7 mouse cellular contexts compared by ENCODE assay signal in genomic region chr2:165233491-165234290, GRCm38 (mm10). TPM values are rescaled to one million over a fixed set of nuclear protein-coding genes. Genes with fewer than 3 reads are reported as not detected.
DNase-seq lines count a peak whose midpoint lies in the region; ATAC-seq and TF ChIP-seq lines count a peak whose summit lies in the region.

No protein-coding gene starts in this region.

- peak; percentile 16 for ATAC-seq in forebrain, embryonic 16.5 days
- ATAC-seq in megakaryocyte-erythroid progenitor cell, adult 5-6 weeks (replicated peaks; ENCODE audit: low FRiP score, low TSS enrichment, poor library complexity, severe bottlenecking): peak; percentile 69

- intact Hi-C loops in left cerebral cortex, postnatal 4 days (cut with DNase I): loop anchor here (5.0 kb wide), 1 partner anchor 156 kb away; no protein-coding TSS in a partner anchor

- no peak overlapping the region for H3K27ac ChIP-seq in forebrain, embryonic 16.5 days (ENCODE audit: low read length)
- peak overlapping the region; percentile 90 for H3K27ac ChIP-seq in hindbrain, embryonic 10.5 days
- no peak overlapping the region for H3K27ac ChIP-seq in small intestine, adult 2 months (ENCODE audit: insufficient read depth, low read depth, low read length)

- no peaks in the 10 kb centered on the region for H3K9me3 ChIP-seq in forebrain, embryonic 16.5 days (ENCODE audit: control insufficient read depth, low read length)
- H3K9me3 ChIP-seq in hindbrain, embryonic 10.5 days: no peaks in the 10 kb centered on the region

- peaks cover 23% of the 10 kb centered on the region for H3K27me3 ChIP-seq in forebrain, embryonic 16.5 days (replicated peaks; ENCODE audit: control insufficient read depth, insufficient read depth, low read length)
- H3K27me3 ChIP-seq in hindbrain, embryonic 10.5 days (ENCODE audit: insufficient read depth, poor library complexity, severe bottlenecking): peaks cover 100% of the 10 kb centered on the region
- peaks cover 53% of the 10 kb centered on the region for H3K27me3 ChIP-seq in small intestine, adult 2 months (ENCODE audit: control insufficient read depth, insufficient read depth, low read length)

- H3K4me3 ChIP-seq in forebrain, embryonic 16.5 days (replicated peaks; ENCODE audit: low read length): peak overlapping the region; percentile 61
- peak overlapping the region; percentile 77 for H3K4me3 ChIP-seq in hindbrain, embryonic 10.5 days
- peak overlapping the region; percentile 46 for H3K4me3 ChIP-seq in small intestine, adult 2 months (ENCODE audit: low read depth, low read length)

- under 1% methylated on average over 60 of the region's 82 CpGs for WGBS in forebrain, embryonic 16.5 days
- WGBS in hindbrain, embryonic 10.5 days: under 1% methylated on average over 82 of the region's 82 CpGs
- WGBS in small intestine, adult 2 months: 2% methylated on average over 82 of the region's 82 CpGs

- DNase-seq in R1 (ENCODE audit: low read depth, low spot score): peak; percentile 41
- peak; percentile 71 for DNase-seq in cerebellum, adult 11-12 months
- DNase-seq in hindbrain, embryonic 10.5 days (ENCODE audit: low spot score): peak; percentile 75
- peak; percentile 65 for DNase-seq in left cerebral cortex, postnatal 4 days

- TF ChIP-seq CTCF in small intestine, adult 2 months (IDR thresholded peaks at IDR 0.05; ENCODE audit: extremely low read depth, insufficient read length, insufficient replicate concordance, low read depth, low read length): peak; percentile 45; the same call in 1 of the 2 replicates

- H3K4me1 ChIP-seq in forebrain, embryonic 16.5 days (replicated peaks; ENCODE audit: control insufficient read depth, insufficient read depth, low read length): peaks cover 22% of the 10 kb centered on the region
- peaks cover 44% of the 10 kb centered on the region for H3K4me1 ChIP-seq in hindbrain, embryonic 10.5 days (replicated peaks)
- H3K4me1 ChIP-seq in small intestine, adult 2 months (ENCODE audit: control insufficient read depth, insufficient read depth, insufficient read length, low read length): peaks cover 2% of the 10 kb centered on the region

- H3K36me3 ChIP-seq in forebrain, embryonic 16.5 days (ENCODE audit: control insufficient read depth, insufficient read depth): no peaks in the 10 kb centered on the region
- no peaks in the 10 kb centered on the region for H3K36me3 ChIP-seq in hindbrain, embryonic 10.5 days
- H3K36me3 ChIP-seq in small intestine, adult 2 months (ENCODE audit: control insufficient read depth, insufficient read depth, low read length): no peaks in the 10 kb centered on the region

- H3K4me2 ChIP-seq in forebrain, embryonic 16.5 days (ENCODE audit: low read length): peak overlapping the region; percentile 99

- peak overlapping the region; percentile 68 for H3K9ac ChIP-seq in forebrain, embryonic 16.5 days (replicated peaks; ENCODE audit: low read depth, low read length)

- no peak for TF ChIP-seq POLR2A in small intestine, adult 2 months (IDR thresholded peaks at IDR 0.05; ENCODE audit: low read depth, low read length)

RNA-seq across cellular contexts. Expression of gene Cdh22, which starts 1.0 kb away (rescaled TPM):
- polyA plus RNA-seq in forebrain, embryonic 16.5 days (2015; fragmentation: Nextera tagmentation; extraction: Ambion mirVana): 3.7 and 5.6 TPM in 2 replicates
- polyA plus RNA-seq in hindbrain, embryonic 10.5 days (2016; fragmentation: Nextera tagmentation; extraction: Ambion mirVana): 4.4 and 8.7 TPM in 2 replicates
- 10 to 100 TPM in 1 of 2 experiments, 1 to 10 TPM in 1; 8.3 to 12.3 TPM for total RNA-seq in left cerebral cortex, postnatal 4 days (2021)
- not detected in 2 replicates for total RNA-seq in megakaryocyte-erythroid progenitor cell, adult 5-6 weeks (2014; fragmentation: Nextera tagmentation)
- total RNA-seq in megakaryocyte-erythroid progenitor cell, adult 5-6 weeks (2017): not detected in 2 replicates
- 0.08 and 0.42 TPM in 2 replicates for polyA plus RNA-seq in small intestine, adult 2 months (2012; rRNA removed)

RNA-seq across cellular contexts. Expression of gene Slc35c2, which starts 54.0 kb away (rescaled TPM):
- polyA plus RNA-seq in forebrain, embryonic 16.5 days (2015; fragmentation: Nextera tagmentation; extraction: Ambion mirVana): 60.3 and 62.4 TPM in 2 replicates
- 68.3 and 73.0 TPM in 2 replicates for polyA plus RNA-seq in hindbrain, embryonic 10.5 days (2016; fragmentation: Nextera tagmentation; extraction: Ambion mirVana)
- total RNA-seq in left cerebral cortex, postnatal 4 days (2021): 10 to 100 TPM; 36.4 to 37.1 TPM
- 23.8 and 53.9 TPM in 2 replicates for total RNA-seq in megakaryocyte-erythroid progenitor cell, adult 5-6 weeks (2014; fragmentation: Nextera tagmentation)
- total RNA-seq in megakaryocyte-erythroid progenitor cell, adult 5-6 weeks (2017): 15.9 and 21.0 TPM in 2 replicates
- 103 and 171 TPM in 2 replicates for polyA plus RNA-seq in small intestine, adult 2 months (2012; rRNA removed)
